Mouse (Mus musculus) cortical plate, adult 2 months (tissue): ENCODE data around the gene Ccdc88b.

Source experiments
- CTCF ChIP-seq: fragments of 200-500 bp; IDR thresholded peaks from 2 replicates; pipeline ENCODE4 v1.5.1; 2011; ENCODE audit warnings: mild to moderate bottlenecking, control low read depth, low read length; ENCODE audit not compliant: insufficient read depth; ENCODE audit errors: extremely low read depth
- POLR2A ChIP-seq: fragments of 200-500 bp; IDR thresholded peaks from 2 replicates; pipeline ENCODE4 v1.6.1; 2011; ENCODE audit warnings: mild to moderate bottlenecking, low read length, control low read depth; ENCODE audit not compliant: insufficient read depth; ENCODE audit errors: extremely low read depth

- TF ChIP-seq CTCF (no peak), POLR2A (no peak)
These were observed 25.6 kb downstream of the Ccdc88b start for GRCm38 (mm10) chr19:6832363-6832762.
